Mouse (Mus musculus) heart, postnatal 14 days (tissue): ENCODE measurements around the gene Cabp7. TPM values are rescaled to one million over a fixed set of nuclear protein-coding genes. Genes with fewer than 3 reads are reported as not detected.
A peak's percentile ranks its signal among the peaks of the same experiment; 100 is the strongest.

Source experiments
- DNase-seq, 2 experiments: peaks; one replicate each; pipeline ENCODE4 v3.0.0; 2021 to 2022
- intact Hi-C: fragments of 180-260 bp; cut with DNase I; formaldehyde crosslinking; loops from one replicate; pipeline ENCODE4 v1.15.1; 2025
- long read RNA-seq, 2 experiments: library from polyadenylated mRNA; stranded (forward); transcript quantifications; one replicate each; pipeline ENCODE4 v2.0.0; 2021
- total RNA-seq, 2 experiments: library from RNA; stranded (reverse); gene quantifications; 2 replicates each; pipeline ENCODE4 v1.2.3; 2021

Cabp7 gene
- total RNA-seq = not detected
- long read RNA-seq, experiment 1 = 0 reads
- long read RNA-seq, experiment 2 = 0 reads

GRCm38 (mm10) chr11:4746733-4747132 is at the start of gene Cabp7:
Gene Cabp7 (minus strand): TSS chr11:4746778.
- no peak for DNase-seq
- intact Hi-C loops = no loop called here

- no peak for DNase-seq
- intact Hi-C loops = no loop called here
These were observed 46.4 kb upstream of the Cabp7 start for GRCm38 (mm10) chr11:4793006-4793405.

- intact Hi-C loops = no loop called here
- DNase-seq = no peak
These were observed 45.0 kb upstream of the Cabp7 start for GRCm38 (mm10) chr11:4791549-4791948.

- DNase-seq = peak; percentile 13 to 17
- intact Hi-C loops = no loop called here
These were observed 43.1 kb upstream of the Cabp7 start for GRCm38 (mm10) chr11:4789691-4790090.

- intact Hi-C loops = no loop called here
These were observed 38.1 kb upstream of the Cabp7 start for GRCm38 (mm10) chr11:4784629-4785142.

GRCm38 (mm10) chr11:4783116-4783515 is 36.5 kb upstream of the Cabp7 start:
- intact Hi-C loops = no loop called here
- DNase-seq = no peak

More at GRCm38 (mm10) chr11:4784629-4785142, 38.1 kb upstream of the Cabp7 start:
- DNase-seq = no peak

- intact Hi-C loops = no loop called here
- DNase-seq = no peak
These were observed 34.3 kb upstream of the Cabp7 start for GRCm38 (mm10) chr11:4780927-4781326.

- DNase-seq = peak; percentile 57 to 66
- intact Hi-C loops = loop anchor here (5.0 kb wide), 1 partner anchor 336 kb away; no protein-coding TSS in a partner anchor
These were observed 26.3 kb upstream of the Cabp7 start for GRCm38 (mm10) chr11:4772925-4773324.

- DNase-seq = no peak
- intact Hi-C loops = loop anchor here (5.0 kb wide), 1 partner anchor 334 kb away; no protein-coding TSS in a partner anchor
These were observed 25.2 kb upstream of the Cabp7 start for GRCm38 (mm10) chr11:4771756-4772155.

- DNase-seq = no peak
- intact Hi-C loops = loop anchor here (5.0 kb wide), 1 partner anchor 333 kb away; no protein-coding TSS in a partner anchor
These were observed 23.3 kb upstream of the Cabp7 start for GRCm38 (mm10) chr11:4769881-4770280.

GRCm38 (mm10) chr11:4769293-4769692 is 22.7 kb upstream of the Cabp7 start:
- no peak for DNase-seq
- intact Hi-C loops = no loop called here

- DNase-seq = no peak
- intact Hi-C loops = no loop called here
These were observed 21.8 kb upstream of the Cabp7 start for GRCm38 (mm10) chr11:4768399-4768798.

- DNase-seq = no peak
- intact Hi-C loops = no loop called here
These were observed 17.9 kb upstream of the Cabp7 start for GRCm38 (mm10) chr11:4764476-4764875.

GRCm38 (mm10) chr11:4763631-4764030 is 17.1 kb upstream of the Cabp7 start:
- DNase-seq = no peak

GRCm38 (mm10) chr11:4762511-4762910 is 15.9 kb upstream of the Cabp7 start:
- DNase-seq = no peak
- intact Hi-C loops = no loop called here

More at GRCm38 (mm10) chr11:4763631-4764030, 17.1 kb upstream of the Cabp7 start:
- intact Hi-C loops = no loop called here

- no peak for DNase-seq
- intact Hi-C loops = no loop called here
These were observed 15.4 kb upstream of the Cabp7 start for GRCm38 (mm10) chr11:4761991-4762390.

GRCm38 (mm10) chr11:4760438-4760837 is 13.9 kb upstream of the Cabp7 start:
- peak; percentile 55 to 60 for DNase-seq
- intact Hi-C loops = no loop called here

GRCm38 (mm10) chr11:4757789-4758158 is 11.2 kb upstream of the Cabp7 start:
- DNase-seq = no peak
- intact Hi-C loops = no loop called here

GRCm38 (mm10) chr11:4756984-4757788 is 10.6 kb upstream of the Cabp7 start:
- intact Hi-C loops = no loop called here
- DNase-seq = no peak

GRCm38 (mm10) chr11:4756460-4756859 is 9.9 kb upstream of the Cabp7 start:
- intact Hi-C loops = no loop called here
- no peak for DNase-seq

- intact Hi-C loops = no loop called here
- no peak for DNase-seq
These were observed 8.3 kb upstream of the Cabp7 start for GRCm38 (mm10) chr11:4754867-4755266.

GRCm38 (mm10) chr11:4754036-4754435 is 7.5 kb upstream of the Cabp7 start:
- intact Hi-C loops = no loop called here
- no peak for DNase-seq
